Mouse (Mus musculus) adrenal gland, adult 8-10 months (tissue): ENCODE measurements around the gene Aldh9a1. TPM values are rescaled to one million over a fixed set of nuclear protein-coding genes. Genes with fewer than 3 reads are reported as not detected.

Source experiments
- DNase-seq: peaks from one replicate; pipeline ENCODE4 v3.0.0; 2022
- microRNA-seq, 2 experiments: library from miRNA; unstranded; fragments of <30 nt; microRNA quantifications; one replicate each; pipeline ENCODE4 v1.2.0; 2022
- total RNA-seq, 4 experiments: library from RNA; stranded (reverse); gene quantifications; 2 replicates each; pipeline ENCODE4 v1.2.4; 2022

Aldh9a1 gene
- total RNA-seq, 4 experiments from 2014 or later, result 68.3 to 108 (median 76.9) TPM

DNA sequence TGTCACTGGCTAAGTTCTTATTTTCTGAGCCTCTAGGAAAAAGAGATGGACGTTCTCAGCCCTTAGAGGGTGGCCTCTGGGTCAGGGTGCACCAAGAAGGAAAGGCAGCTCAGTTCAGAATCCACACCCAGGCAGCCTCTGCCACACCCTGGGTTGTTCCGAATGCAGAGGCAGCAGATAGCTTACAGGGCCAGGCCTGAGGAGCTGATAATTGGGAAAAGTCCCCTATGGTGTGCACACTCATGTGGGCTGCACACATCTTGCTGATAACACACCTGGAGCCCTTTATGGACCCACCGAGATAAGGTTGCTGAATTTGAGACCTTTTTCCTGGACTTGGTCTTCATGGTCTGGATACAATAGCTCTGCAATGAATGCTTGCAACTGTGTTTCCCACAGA is 34.4 kb downstream of the Aldh9a1 start:
- DNase-seq, result no peak

DNA sequence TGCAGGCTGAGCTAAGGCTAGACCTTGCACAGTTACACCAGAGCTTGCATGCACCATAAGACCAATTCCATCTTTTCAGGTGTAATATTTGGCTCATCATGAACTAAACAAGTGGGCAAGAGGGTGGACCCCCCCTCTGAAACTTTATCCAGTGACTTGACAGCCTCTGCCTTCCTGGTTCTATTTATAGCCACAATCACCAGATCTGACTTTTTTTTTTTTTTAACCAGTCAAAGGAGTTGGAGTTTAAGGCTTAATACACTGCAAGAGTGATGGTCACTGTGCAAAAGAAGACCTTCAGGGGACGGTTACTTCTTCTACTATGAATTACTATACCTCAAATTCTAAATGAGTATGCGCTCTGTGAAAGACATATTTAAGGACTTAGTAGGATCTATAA is 35.4 kb downstream of the Aldh9a1 start:
- no peak for DNase-seq

DNA sequence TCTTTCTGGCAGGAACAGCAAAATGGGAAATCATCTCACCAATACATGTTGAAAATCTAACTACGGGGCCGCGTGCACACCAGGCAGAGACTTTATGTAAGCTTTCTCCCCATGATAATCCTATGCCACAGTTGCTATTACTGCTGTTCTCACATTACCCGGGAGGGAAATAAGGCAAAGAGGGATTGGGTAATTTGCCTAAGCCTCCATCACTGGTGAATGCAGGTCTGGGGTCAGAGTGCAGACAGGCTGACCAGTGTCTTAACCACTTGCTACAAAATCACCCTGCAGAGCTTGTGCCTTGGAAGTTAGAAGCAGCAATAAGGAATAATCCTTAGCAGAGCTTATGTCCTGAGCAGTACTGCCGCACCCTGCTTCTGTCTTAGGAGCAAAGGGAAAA is 35.8 kb downstream of the Aldh9a1 start:
- DNase-seq, result no peak

DNA sequence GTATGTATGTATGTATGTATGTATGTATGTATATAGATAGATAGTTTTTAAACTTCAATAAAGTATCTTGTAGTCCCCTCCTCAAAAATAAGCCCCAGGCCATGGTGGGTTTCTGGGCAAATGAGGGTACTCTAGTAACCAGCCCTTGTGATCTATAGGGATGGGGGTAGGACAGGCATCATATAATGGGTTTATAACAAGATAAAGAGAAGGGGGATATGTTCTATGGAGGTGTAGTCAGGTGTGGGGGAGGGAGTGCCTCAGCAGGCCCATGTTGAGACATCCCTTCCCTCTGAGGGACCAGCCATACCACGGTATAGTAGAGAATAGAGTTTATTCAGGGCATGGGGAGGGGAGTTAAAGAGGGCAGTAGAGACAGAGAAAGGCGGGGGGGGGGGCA is 36.7 kb downstream of the Aldh9a1 start:
- no peak for DNase-seq

DNA sequence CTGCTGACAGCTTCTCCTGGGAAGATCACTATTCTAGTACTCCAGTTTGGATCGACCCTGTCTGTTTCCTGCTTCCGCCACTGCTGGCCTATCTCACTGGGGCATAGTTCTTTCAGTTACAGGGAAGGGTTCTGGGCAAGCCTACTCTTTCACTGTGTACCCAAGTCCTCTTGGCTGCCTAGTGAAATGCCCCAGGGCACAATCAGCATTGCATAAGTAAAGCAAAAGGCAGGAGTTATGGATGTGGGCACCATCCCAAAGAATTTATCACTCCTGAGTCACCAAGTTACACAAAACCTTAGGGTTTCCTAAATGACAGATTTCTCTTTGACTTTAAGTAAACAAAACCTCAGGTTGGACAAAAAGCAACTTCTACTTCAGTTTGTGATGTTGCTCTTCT is 37.5 kb downstream of the Aldh9a1 start:
- DNase-seq, result peak; percentile 59

DNA sequence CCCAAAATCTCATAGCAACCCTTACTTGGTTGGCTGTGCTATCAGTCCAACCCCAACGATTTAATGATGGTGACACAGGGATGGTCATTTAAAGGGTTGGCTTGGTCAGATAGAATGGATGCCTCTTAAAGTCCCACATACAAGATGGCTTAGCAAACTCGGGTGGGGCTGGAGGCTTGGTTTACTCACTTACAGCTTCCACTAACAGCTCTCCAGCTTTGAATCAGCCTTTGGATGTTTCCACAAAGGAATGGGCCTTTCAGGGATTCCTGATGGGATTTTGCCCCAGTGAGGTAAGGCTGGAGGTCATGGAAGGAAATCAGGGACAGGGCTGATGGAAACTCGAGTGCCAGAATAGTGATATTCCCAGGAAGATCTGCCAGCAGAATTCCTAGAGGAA is 38.0 kb downstream of the Aldh9a1 start:
- DNase-seq, result no peak

DNA sequence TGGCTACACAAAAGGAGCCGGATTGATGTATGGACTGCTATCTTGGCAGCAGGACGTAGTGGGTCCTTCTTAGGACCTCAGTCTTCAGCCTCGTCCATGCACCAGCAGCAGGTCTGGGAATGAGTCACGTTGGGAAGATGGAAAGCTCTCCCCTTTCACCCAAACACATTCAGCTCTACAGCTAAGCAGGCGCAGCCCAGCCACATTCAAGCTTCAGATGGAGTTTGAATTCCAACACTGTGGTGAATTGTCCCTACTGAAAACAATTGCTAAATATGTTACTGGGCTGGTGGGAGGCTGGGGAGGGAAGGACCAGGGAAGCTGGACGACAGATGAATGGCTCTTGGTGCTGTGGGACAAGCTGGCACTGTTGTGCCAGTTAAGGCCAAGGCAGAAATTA is 38.8 kb downstream of the Aldh9a1 start:
- no peak for DNase-seq

DNA sequence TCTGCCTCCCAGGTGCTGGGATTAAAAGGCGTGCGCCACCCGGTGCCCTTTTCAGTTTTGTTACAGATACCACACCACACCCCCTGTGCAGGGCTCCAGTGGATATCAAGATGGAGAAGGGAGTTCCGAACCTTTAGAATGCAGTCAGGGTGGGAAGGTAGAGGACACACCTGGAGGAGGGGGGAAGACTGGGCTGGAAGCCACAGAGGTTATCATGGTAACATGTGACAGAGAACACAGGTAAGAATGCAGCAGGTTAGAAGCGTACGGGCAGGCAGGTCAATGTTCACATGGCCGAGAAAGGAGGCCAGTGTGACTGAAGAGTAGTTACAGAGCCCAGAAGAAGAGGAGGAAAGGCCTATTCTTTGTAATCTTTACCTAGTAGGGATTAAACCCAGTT is 39.8 kb downstream of the Aldh9a1 start:
- DNase-seq, result no peak

DNA sequence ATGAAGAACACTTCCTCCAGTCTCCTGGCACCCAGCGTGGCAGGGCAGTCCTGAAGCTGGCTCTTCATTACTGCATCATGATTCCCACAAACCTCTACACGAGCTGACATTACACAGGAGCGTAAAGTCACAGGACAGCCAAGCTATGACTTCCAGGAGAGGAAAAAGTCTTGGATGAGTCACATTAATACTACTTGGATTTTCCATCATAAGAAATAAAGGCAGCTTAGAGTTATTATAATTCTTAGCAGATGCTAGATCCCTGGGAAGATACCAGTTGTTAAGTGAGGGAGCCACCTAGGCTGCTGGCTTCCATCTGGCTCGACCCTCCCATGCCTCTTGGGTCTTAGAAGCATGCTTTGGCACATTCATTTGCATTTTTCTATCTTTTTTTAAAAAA is 40.6 kb downstream of the Aldh9a1 start:
- DNase-seq, result no peak

DNA sequence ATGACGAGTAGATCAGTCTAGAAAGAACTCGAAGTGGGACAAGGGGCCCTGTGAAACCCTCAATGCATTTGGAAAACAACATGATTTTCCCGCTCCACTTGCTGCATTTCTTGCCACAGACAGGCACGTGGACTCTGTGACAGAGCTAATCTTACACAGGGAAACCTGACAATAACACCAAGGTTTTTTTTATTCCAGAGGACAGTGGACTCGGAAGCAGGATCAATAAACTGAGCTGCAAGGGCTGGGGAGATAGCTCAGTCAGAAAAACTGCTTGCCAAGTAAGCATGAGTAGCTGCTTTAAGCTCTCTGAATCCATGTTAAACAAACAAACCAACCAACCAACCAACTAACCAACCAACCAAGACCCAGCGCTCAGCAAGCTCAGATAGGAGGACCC is 41.5 kb downstream of the Aldh9a1 start:
- no peak for DNase-seq

DNA sequence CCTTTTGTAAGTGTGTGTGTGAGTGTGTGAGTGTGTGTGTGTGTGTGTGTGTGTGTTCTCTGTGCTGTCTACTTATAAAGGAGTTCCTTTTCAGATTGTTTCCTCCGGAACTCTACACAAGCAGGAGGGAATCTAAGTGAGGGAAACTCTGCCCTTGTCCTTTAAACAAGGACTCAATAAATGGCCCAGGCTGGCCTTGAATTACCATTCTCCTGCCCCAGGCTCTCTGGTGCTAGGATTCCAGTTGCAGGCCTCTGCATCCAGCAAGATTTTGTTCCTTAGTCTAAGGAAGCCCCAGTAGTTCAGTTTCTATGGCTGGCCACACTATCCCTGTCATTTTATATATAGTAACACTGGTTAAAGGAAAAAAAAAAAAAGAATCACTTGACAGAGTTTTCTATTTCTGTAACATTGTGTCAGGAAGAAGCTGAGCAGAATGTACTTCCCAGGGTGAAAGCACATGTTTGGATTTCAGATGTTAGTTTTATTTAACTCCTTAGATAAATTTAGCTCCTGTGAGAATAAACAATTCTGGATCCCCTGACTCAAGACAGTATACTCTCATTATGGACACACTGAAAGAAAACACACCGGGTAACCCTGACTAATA is 42.3 kb downstream of the Aldh9a1 start:
- DNase-seq, result peak; percentile 31

DNA sequence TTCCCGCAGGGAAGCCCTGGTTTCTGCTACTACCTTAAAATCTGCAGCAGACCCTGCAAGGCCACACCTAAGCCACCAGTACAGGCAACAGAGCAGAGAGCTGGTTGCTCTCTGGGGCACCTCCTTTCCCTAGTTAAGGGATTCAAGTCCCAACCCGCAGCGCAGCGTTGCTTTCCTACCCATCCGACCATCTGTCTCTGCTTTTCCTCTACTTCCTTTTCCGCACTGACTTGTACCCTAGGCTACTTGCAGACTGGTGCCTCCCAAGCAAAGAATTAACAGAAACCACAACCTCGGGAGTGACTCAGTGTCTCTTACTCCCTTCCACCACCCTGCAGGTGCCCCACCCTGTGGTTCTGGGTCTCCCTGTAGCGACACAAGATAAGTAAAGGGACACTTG is 42.9 kb downstream of the Aldh9a1 start:
- no peak for DNase-seq

DNA sequence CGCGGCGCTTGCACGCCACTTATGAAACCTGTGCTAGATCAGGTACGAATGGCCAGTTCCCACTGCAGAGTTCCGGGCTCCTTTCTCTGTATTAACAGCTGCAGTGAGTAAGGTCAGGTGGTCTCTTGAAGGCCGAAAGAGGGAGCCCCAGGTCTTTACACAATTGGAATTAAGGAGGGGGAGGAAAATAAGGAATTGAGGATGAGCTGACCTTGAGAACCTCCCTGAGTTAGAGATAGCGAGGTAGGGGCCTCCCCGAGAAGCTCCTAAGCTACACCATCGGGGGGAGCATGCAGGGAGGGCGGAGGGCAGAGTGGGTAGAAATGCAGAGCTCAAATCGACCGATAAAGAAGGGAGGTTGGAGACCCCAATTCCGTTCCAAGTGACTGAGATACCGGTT is 43.5 kb downstream of the Aldh9a1 start:
- DNase-seq, result no peak

DNA sequence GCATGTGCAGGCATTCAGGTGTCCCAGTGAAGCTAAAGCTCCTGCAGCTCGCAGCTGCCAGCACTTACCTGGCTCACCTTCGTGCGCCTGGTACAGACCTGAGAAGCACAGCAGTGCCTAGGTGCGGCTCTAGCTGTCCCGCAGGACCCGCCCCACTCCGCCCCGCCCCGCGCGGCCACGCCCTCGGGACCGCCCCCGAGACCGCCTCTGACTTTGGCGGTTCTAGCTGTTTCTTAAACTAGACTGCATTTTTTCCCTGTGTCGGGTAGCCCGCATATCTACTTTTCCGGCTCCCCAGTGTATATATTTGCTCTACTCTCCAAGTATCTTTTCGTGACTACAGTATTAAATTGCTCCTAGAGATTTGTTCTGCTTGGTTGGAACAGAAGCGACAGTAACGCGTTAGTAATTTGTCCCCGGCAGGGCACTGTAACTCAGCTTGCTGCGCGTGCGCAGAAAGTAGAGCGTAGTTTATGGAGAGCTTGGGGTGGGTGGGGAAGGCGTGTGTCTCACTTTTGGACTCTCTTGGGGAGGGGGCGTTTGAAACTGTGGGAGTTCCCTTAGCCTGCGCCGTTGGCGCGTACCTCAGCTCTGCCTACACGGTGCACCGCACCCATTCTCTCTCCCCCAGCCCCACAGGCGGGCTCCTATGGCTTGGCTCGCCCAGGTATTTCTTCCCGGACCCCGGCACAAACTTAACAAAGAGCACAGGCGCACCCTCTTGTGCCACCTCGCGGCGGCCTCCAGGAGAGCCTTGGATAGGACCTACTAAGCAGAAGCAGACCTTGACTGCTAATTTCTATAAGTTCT is 44.1 kb downstream of the Aldh9a1 start, which contains the start of gene Mgst3:
Mgst3 (minus strand) TSS at position 159 of the 810 bp plus-strand sequence.
- DNase-seq, result peak; percentile 89

DNA sequence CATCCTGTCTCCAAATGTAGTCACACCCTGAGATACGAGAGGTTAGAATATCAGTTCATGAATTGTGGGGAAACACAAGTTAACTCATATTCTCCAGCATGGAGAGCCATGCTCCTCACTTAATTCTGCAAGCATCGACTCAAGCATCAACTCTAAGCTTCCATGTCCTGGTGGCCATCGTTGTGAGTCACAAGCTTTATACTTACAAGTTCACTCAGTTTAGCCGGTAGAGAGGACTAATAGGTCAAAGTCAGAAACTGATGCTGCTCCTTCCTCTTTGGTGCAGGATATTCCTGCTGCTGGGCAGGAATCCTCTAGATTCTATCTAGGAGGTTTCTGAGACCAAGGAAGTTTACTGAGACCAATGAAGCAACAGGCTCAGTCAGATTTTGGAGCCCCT is 55.4 kb downstream of the Aldh9a1 start:
- no peak for DNase-seq

DNA sequence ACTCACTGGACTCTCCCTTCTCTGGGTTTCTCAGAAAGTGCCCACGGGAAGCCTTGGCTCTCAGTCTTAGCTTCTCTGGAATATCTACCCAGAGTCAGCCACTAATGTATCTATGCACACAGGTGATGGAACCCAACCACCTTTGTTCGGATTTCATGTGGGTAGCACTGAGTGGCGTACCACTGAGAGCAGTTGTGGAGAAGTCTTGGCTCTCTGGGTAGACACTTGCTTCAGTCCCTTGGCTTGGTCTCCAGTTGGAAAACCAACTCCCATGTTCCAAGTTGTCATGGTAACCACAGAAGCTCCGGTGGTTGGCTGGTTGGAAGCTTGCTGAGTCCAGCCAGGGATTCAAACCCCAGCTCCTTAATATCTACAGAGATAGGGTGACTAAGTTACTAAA is 59.8 kb downstream of the Aldh9a1 start:
- DNase-seq, result no peak

DNA sequence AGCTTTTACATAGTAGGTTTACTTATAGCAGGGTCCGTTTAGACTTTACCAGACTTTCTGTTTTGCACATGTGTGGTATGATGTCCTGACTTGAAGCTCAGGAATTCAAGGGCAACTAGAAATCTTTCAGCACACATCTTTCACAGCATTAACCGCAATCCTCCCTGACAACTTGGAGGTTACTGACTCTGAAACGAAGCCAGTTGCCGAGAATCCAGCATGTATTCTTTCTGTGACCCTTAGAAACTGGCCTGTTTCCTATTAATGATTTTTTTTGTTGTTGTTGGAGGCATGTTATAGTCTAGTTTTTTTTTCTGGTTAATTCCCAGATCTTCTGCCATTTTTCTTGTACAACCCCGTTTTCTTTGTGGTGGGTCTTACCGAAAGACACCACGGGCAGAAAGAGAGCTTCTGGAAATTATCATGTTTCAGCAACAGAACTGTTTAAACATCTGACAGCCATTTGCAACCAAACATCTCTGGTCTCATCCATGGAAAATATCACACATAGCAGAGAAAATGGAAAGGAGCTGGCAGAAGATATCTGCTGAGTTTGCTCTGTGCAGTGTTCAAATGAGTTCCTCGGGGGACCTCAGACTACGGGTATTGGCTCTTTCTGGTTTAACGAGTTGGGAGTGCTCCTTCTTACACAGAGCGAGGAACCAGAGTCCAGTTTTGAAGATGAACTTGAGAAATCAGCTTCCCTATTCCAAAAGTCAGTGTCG is 62.4 kb downstream of the Aldh9a1 start:
- DNase-seq, result no peak

DNA sequence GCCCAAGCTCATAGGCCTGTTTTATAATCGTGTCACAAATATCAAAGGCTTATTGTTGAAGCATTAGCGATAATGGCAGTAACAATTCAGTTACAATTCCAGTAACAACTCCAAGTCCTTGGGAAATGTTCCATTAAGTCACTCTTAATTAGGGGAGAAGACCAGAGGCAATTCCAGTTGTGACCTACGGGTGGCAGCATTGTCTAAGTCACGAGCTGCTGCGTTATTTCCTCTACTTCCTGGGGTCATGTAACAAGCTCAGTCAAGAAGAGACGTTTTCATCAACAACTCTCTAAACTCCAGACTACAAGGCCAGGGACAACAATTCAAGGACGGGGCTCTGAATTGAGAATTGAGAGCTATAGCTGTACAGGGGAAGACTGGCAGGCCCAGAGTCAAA is 65.1 kb downstream of the Aldh9a1 start:
- peak; percentile 40 for DNase-seq

Small RNA genes within 50 kb of the gene (microRNA-seq; reads per million reads assigned to microRNA genes)
- gene Gm25911, result 0 reads per million in 2 experiments

Other genes starting within 250 kb of the Aldh9a1 start
- 10 to 100 TPM; 30.9 to 55.9 (median 45.0) TPM for gene Uck2, start 64.7 kb upstream of the Aldh9a1 start, total RNA-seq
- gene Tmco1, start 41.6 kb upstream of the Aldh9a1 start, total RNA-seq, result 100 to 1,000 TPM; 145 to 176 (median 155) TPM
- 100 to 1,000 TPM in 2 of 4 experiments, 10 to 100 TPM in 2; 69.3 to 119 (median 87.4) TPM for gene Mgst3, start 43.9 kb downstream of the Aldh9a1 start, total RNA-seq
- gene Lrrc52, start 116.8 kb downstream of the Aldh9a1 start, total RNA-seq, result under 1 TPM in 1 of 4 experiments, not detected in 3; 0.20 TPM
- 1 to 10 TPM; 1.2 to 3.3 (median 3.0) TPM for gene Rxrg, start 248.4 kb downstream of the Aldh9a1 start, total RNA-seq